Mouse (Mus musculus): Measurements from ENCODE around the gene Aqp8.

Aqp8 gene

DNA sequence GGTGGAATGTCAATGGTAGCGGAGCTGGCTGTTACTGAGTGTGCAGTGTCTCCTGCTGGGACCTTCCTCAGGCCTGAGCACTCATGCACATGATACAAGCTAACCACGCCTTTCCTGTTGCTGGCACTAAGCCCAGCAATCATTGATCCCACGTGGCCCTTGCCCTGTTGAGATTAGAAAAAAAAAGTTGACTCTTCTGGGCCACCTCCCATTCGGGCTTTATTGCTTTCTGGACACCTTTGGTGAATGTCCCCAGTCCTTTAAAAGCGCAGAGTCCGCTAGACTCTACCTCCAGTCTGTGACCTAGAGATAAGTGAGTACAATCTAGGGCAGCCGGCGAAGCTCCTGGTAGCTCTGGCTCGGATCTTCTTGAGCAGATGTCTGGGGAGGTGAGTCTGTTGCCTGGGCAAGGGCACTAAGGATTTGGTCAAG, at the start of gene Aqp8:
Gene Aqp8, plus strand, starts transcription at position 222 of the 432 bp plus-strand sequence.
- DNase-seq, result no peak

DNA sequence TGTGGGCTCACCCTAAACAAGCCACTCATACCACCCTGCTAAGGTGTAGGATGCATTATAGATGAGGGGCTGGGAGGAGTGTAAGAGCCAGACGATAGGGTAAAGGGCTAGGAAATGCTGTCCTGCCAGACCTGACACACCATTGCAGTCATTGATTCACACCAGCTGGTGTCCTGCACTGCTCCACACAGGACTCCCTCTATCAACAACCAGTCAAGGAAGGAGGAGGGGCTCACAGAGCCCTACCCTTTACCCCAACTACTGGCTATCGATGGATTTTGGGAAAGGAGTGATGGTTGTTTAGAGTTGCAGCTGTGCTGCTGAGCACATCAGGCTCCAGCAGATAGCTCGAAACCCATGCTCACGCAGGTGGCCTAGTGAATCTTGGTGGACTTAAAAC, 45.3 kb upstream of the Aqp8 start:
- no peak for DNase-seq

DNA sequence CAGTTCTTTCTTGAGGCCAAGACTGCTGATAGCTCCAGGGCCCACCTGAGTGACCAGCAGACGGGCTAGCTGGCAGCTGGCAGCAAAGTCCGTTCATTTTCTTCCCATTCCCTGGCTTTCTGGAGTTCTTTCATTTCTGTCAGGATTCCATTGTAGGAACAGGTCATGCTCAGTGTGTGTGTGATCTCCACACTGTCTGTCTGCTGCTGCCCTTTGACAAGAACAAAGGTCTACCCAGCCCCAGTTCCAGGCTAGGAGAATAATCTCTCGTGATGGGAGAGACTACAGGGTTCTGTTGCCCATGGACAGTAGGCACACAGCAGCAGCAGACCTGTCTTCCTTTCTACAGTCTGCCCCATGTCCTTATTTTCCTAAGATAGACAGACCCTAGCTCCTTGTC, 44.4 kb upstream of the Aqp8 start:
- DNase-seq, result no peak

DNA sequence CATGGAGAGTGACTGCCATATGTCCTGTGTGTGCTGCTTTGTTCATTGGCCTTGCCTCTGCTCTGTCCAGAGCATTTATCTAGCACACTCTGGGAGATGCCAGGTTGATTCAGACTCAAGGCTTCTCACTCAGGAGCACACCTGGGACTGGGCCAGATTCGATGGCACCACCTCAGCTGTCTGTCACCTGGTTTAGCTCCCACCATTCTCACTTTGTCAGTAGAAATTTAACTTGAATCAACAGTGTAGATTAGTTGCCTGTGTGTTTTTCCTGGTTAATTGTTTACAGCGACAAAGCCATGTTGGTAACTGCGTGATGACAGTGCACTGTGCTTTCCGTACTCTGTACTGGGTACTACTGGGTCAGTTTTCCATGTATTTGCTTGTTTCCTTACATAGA, 42.1 kb upstream of the Aqp8 start:
- no peak for DNase-seq

- no peak for DNase-seq
These were observed 40.1 kb upstream of the Aqp8 start for GRCm38 (mm10) chr7:123421958-123422357.

GRCm38 (mm10) chr7:123424281-123424680, 37.8 kb upstream of the Aqp8 start:
- no peak for DNase-seq

DNA sequence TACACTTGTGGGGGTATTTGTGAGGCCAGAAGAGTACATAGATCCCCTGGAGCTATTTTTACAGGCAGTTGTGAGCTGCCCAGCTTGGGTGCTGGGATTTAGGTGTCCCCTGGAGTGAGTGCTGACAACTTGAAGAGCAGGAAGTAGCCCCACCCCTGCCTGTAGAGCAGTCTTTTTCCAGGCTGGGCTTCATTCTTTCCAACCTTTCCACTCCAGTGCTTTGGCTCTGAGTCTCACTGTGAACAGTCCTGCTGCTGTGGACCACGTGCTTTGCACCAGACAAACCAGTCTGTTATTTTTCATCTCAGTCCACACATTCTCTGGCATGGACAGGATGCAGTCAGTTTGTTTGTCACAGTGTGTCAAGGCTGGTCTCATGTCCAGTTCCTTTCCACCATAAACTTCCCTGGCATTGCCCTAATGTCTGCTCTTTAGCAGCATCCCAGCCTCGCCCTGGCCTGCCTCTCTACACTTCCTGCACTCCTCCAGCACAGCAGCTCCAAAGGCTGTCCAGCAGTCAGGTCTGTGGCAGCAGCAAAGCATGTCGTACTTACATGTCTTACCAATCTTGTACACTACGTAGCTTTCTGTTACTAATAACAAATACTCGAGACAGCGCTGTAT, 36.8 kb upstream of the Aqp8 start:
- DNase-seq, result no peak

- no peak for DNase-seq
These were observed 32.3 kb upstream of the Aqp8 start for GRCm38 (mm10) chr7:123429624-123430410.

GRCm38 (mm10) chr7:123430411-123430705, 31.7 kb upstream of the Aqp8 start:
- DNase-seq, result no peak

DNA sequence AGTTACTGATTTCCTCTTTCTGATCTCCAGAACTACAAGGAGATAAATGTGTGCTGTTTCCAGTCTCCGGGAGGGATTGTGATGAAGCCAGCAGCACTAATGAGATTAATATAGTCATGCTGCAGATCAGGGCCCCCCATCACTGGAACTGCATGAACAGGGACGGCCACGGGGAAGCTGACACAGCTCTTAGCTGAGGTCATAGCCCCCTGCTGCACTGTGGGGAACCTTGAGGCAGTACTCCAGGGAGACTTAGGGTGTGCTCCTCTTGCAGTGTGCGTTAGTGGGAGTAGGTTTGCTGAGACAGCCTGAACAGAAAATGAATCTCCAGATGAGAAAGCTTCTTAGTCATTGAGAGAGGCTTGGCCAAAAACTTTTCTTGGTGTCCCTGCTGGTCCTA, 30.9 kb upstream of the Aqp8 start:
- DNase-seq, result no peak

- DNase-seq, result no peak
These were observed 20.0 kb upstream of the Aqp8 start for GRCm38 (mm10) chr7:123442079-123442478.

- DNase-seq, result no peak
These were observed 13.3 kb upstream of the Aqp8 start for GRCm38 (mm10) chr7:123448794-123449193.

- no peak for DNase-seq
These were observed 12.4 kb upstream of the Aqp8 start for GRCm38 (mm10) chr7:123449676-123450075.

GRCm38 (mm10) chr7:123450515-123450914, 11.6 kb upstream of the Aqp8 start:
- DNase-seq, result no peak

DNA sequence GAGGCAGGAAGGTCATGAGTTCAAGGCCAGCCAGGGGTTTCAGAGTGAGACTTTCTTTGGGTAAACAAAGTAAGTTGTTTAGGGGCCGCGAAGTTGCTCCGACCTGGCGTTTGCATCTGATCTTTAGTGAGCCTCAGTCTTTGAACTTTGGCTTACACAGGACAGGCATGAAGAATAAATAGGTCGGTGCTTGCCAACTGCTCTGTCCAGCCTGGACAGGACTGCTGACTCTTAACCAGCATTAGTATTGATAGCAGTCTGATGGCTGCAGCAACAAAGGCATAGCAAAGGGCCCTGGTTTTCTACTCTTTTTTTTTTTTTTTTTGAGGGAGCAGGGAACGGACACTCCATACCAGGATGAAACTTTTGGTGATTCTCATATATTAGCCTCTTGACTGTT, 9.5 kb upstream of the Aqp8 start:
- DNase-seq, result no peak

GRCm38 (mm10) chr7:123453066-123453465, 9.0 kb upstream of the Aqp8 start:
- no peak for DNase-seq

DNA sequence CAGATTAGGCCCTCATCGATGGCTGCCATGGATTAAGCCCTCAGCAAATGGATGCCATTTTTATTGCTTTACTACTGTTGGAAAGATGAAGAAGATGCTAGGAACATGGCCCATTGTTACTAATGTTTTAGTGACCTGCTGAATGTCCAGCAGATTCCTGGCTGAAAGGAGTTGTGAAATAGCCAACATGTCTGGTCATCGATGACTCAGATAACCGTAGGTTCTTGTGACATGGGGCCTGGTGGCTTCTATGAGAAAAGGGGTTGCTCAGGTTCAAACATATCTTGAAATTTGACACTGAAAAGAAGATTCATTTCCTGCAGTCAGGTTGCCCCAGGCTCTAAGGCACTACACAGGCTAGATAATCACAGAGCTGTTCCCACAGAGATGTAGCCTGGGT, 7.0 kb upstream of the Aqp8 start:
- no peak for DNase-seq

DNA sequence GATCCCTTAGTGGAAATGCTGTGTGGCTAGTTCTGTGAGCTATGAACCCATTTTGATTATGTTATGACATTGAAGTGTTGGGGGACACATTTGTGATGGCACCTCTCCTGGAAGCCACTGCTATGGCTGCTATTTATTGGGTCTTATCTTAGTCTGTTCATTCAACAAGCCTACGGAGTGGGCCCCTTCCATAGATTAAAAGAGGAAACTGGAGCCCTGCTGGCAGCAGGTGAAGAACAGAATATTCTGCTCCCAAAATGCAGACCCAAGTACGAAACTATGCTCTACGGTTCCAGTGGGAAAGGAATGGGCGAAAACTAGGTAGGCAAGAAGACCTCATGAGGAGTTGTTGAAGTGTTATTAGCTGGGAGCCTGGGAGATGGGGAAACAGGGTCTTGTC, 3.8 kb upstream of the Aqp8 start:
- no peak for DNase-seq

- DNase-seq, result no peak
These were observed 2.8 kb upstream of the Aqp8 start for GRCm38 (mm10) chr7:123459247-123459646.

GRCm38 (mm10) chr7:123461316-123461715, 775 bp upstream of the Aqp8 start:
- DNase-seq, result no peak

DNA sequence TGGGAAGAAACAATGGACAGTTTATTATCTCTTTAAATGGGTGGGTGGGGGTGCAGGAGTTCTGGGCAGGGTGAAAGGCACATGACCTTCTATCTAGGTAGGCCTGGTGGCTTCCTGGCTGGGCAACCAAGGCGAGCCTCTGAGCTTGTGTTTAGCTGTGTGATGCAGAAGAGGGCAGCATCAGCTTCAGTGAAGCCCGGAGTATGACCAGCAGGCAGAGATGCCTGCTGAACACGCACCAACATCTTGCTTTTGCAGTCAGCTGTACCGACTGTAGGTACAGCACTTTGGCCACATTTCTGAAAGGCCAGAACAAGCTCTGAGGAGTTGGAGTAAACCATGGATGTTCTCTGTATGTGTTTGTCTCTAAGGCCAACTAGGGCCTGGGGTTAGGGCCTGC, 1.5 kb downstream of the Aqp8 start:
- DNase-seq, result no peak

DNA sequence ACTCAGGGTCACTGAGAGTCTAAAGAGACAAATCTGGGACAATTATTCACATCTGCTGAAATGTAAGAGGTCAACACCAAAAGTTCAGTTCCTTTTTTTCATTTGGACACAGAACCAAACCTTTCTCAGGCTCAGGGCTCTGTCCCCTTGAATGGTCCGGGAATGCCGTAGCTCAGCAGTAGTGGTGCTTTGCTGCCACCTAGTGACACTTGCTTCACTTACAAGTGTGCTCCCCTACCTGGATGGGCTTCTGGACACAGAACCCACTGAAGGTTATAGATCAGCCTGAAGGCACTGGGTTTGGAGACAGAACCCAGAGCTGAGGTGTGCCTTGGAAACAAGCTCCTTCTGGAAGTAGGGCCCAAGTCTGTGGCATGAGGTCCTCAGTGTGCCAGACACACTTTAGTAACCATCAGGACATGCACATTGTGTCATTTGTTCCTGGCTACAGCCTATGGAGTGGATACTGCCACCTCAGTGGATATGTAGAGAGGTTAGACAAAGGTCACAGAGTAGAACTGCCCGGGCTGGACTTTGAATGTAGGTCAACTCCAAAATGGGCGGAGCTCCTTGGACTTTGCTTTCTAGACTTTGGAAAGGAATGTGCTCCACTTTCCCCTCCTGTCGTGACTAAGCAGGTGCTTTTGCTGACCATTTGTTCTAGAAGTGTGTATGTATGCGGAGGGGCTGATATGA, 3.7 kb downstream of the Aqp8 start:
- peak; percentile 73 for DNase-seq

- no peak for DNase-seq
These were observed 5.9 kb downstream of the Aqp8 start for GRCm38 (mm10) chr7:123467961-123468360.

DNA sequence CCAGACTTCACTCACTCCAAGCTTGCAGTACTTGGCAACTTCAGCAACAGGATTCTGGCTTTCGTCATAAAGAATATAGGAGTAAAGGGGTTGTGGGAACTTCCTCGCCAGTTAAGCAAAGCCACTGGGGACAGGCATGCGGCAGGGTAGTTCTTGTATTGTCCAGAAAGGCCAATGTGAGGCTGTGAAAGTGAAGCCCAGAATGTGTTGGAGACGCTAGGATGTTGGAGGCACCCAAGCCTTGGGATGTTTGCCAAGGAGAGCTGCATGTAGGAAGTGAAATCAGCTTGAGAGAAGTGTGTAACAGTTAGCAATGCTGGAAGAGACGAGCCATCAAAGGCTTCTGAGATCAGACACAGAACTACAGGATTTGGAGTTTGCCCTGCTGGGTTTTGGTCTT, 25.6 kb downstream of the Aqp8 start:
- no peak for DNase-seq

Measured in cerebellum, adult 11 months (tissue).